Mouse (Mus musculus): ENCODE results near the gene Taf15.
"Not testable (repeated sequence)": the region's sequence is repeated elsewhere in the genome, so short reads cannot be mapped to it uniquely, and the experiment has no call there.

The Taf15 gene

GRCm38 (mm10) chr11:83534609-83535423 lies 61.9 kb downstream of the Taf15 start:
- peak; percentile 71 for DNase-seq (ENCODE audit: extremely low read depth, insufficient read length, low spot score)

- DNase-seq (ENCODE audit: extremely low read depth, insufficient read length, low spot score), result no peak
Measured at GRCm38 (mm10) chr11:83536831-83537230, 63.9 kb downstream of the Taf15 start.

GRCm38 (mm10) chr11:83538705-83539314 lies 65.9 kb downstream of the Taf15 start:
- DNase-seq (ENCODE audit: extremely low read depth, insufficient read length, low spot score), result no peak

GRCm38 (mm10) chr11:83540931-83541330 lies 68.0 kb downstream of the Taf15 start:
- no peak for DNase-seq (ENCODE audit: extremely low read depth, insufficient read length, low spot score)

GRCm38 (mm10) chr11:83541415-83541814 lies 68.5 kb downstream of the Taf15 start:
- DNase-seq (ENCODE audit: extremely low read depth, insufficient read length, low spot score), result no peak

DNA sequence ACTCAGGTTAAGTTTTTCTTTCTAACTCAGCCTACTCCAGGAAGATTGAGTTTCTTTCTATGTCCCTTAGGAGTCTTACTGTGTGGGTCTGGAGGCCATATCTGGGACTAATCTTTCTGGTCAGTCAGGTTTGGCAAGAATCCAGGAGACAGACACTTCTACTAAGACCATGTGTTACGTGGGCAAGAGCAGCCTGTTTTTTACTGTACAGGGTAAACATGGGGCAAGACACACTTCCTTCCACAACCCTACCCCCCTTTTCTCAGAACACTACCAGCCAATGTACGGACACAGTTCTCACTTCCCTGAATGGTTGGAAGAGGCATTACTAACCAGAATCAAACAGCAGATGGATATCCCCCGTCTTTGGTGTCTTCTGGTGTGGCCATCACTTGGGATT lies 71.3 kb downstream of the Taf15 start:
- DNase-seq (ENCODE audit: extremely low read depth, insufficient read length, low spot score), result no peak

GRCm38 (mm10) chr11:83550186-83550632 lies 77.3 kb downstream of the Taf15 start:
- DNase-seq (ENCODE audit: extremely low read depth, insufficient read length, low spot score), result no peak

DNA sequence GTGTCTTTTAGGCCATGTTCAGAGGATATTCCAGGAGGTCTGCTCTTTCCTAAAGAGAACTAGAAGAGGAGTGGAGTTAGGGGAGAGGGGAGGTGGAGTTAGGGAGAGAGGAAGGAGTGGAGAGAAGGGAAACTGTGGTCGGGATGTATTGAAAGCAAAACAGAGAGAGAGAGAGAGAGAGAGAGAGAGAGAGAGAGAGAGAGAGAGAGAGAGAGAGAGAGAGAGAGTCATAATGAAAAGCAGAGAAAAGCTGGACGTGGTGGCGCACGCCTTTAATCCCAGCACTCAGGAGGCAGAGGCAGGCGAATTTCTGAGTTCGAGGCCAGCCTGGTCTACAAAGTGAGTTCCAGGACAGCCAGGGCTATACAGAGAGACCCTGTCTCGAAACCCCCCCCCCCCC lies 78.2 kb downstream of the Taf15 start:
- not testable (repeated sequence) for DNase-seq (ENCODE audit: extremely low read depth, insufficient read length, low spot score)

DNA sequence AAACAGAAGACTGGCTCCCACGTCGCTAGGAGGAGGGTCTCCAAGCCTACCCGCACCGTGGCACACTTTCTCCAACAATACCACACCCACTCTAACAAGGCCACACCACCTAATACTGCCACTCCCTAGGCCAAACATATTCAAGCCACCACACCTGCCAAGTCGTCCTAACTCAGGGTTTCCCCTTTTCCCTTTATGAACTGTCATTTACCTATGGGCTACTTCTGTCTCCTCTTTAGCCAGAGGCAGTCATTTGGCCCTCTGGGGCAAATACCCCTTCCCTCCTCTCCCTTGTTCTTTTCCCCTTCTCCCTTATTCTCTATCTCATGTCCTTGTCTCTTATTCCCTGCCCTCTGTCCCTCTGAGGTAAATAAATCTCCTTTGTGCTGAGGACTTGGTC lies 78.8 kb downstream of the Taf15 start:
- no peak for DNase-seq (ENCODE audit: extremely low read depth, insufficient read length, low spot score)

All from 3134 (cell line).